Mouse (Mus musculus) intestine, embryonic 16.5 days (tissue): Measurements from ENCODE around the gene Nif3l1. TPM values are rescaled to one million over a fixed set of nuclear protein-coding genes. Genes with fewer than 3 reads are reported as not detected.

Experiments
- ATAC-seq: fragments of 200-750 bp; cut with Nextera tagmentation; 2 replicates; pipeline ENCODE4 v1.8.0; 2017; ENCODE audit warnings: moderate TSS enrichment, moderate library complexity
- H3K27ac ChIP-seq: fragments of 300-500 bp; sonication (generic); 2 replicates; pipeline ENCODE4 v1.5.1; 2014; ENCODE audit warnings: mild to moderate bottlenecking, low read length
- H3K27me3 ChIP-seq: fragments of 300-500 bp; sonication (generic); replicated peaks from 2 replicates; pipeline ENCODE4 v1.6.1; 2014; ENCODE audit warnings: low read length, control low read depth, mixed read lengths; ENCODE audit not compliant: control insufficient read depth, insufficient read depth
- H3K36me3 ChIP-seq: fragments of 300-500 bp; sonication (generic); 2 replicates; pipeline ENCODE4 v1.6.1; 2014; ENCODE audit warnings: low read length, control low read depth; ENCODE audit not compliant: control insufficient read depth, insufficient read depth
- H3K4me1 ChIP-seq: fragments of 300-500 bp; sonication (generic); 2 replicates; pipeline ENCODE4 v1.6.1; 2014; ENCODE audit warnings: low read length, control low read depth, mixed read lengths; ENCODE audit not compliant: control insufficient read depth, insufficient read depth
- H3K4me2 ChIP-seq: fragments of 300-500 bp; sonication (generic); 2 replicates; pipeline ENCODE4 v1.6.1; 2014; ENCODE audit warnings: low read depth, low read length, control low read depth
- H3K4me3 ChIP-seq: fragments of 300-500 bp; sonication (generic); 2 replicates; pipeline ENCODE4 v1.5.1; 2014; ENCODE audit warnings: mild to moderate bottlenecking, low read length
- H3K9ac ChIP-seq: fragments of 300-500 bp; sonication (generic); 2 replicates; pipeline ENCODE4 v1.6.1; 2014; ENCODE audit warnings: low read depth, low read length
- H3K9me3 ChIP-seq: fragments of 300-500 bp; sonication (generic); 2 replicates; pipeline ENCODE4 v1.6.1; 2016; ENCODE audit warnings: low read length, control low read depth; ENCODE audit not compliant: control insufficient read depth
- WGBS: fragments of 180-500 bp; shearing (Covaris S2); extraction: QIAGEN DNeasy Blood & Tissue Kit; methylation state at CpG from one replicate; pipeline ENCODE4 v1.1.7; 2014; 5-methylcytosine and 5-hydroxymethylcytosine counted together
- polyA plus RNA-seq: library from polyadenylated mRNA; unstranded; fragments of >200 nt; fragmentation: Nextera tagmentation; extraction: Ambion mirVana; gene quantifications from 2 replicates; pipeline ENCODE4 v1.2.1, GENCODE M21; 2015

Gene Nif3l1
- polyA plus RNA-seq, 1 experiment from 2014 or later = 37.7 TPM

- H3K27ac ChIP-seq = no peak overlapping the region
- ATAC-seq = no peak
- no peak overlapping the region for H3K4me3 ChIP-seq
- no peaks in the 10 kb centered on the region for H3K27me3 ChIP-seq
- 82% methylated on average over 3 of the region's 3 CpGs for WGBS
- peaks cover 28% of the 10 kb centered on the region; the same call in 1 of the 2 replicates for H3K36me3 ChIP-seq
- H3K9ac ChIP-seq = no peak overlapping the region
- H3K4me1 ChIP-seq = no peaks in the 10 kb centered on the region
- no peaks in the 10 kb centered on the region for H3K9me3 ChIP-seq
- H3K4me2 ChIP-seq = no peak overlapping the region
Observed at GRCm38 (mm10) chr1:58410198-58410588, 34.8 kb upstream of the Nif3l1 start.

- Histone ChIP-seq H3K9ac (no peak overlapping the region), H3K4me1 (no peaks in the 10 kb centered on the region), H3K9me3 (no peaks in the 10 kb centered on the region), H3K36me3 (peaks cover 31% of the 10 kb centered on the region; the same call in 1 of the 2 replicates), H3K27ac (no peak overlapping the region), H3K4me2 (no peak overlapping the region), H3K27me3 (no peaks in the 10 kb centered on the region), H3K4me3 (no peak overlapping the region)
- no peak for ATAC-seq
- 84% methylated on average over 7 of the region's 7 CpGs for WGBS
Observed at GRCm38 (mm10) chr1:58410776-58411175, 34.2 kb upstream of the Nif3l1 start.

GRCm38 (mm10) chr1:58415442-58415841, 29.5 kb upstream of the Nif3l1 start:
- Histone ChIP-seq H3K4me1 (no peaks in the 10 kb centered on the region), H3K36me3 (peaks cover 41% of the 10 kb centered on the region), H3K27ac (no peak overlapping the region), H3K9me3 (no peaks in the 10 kb centered on the region), H3K9ac (no peak overlapping the region), H3K27me3 (no peaks in the 10 kb centered on the region), H3K4me2 (no peak overlapping the region), H3K4me3 (no peak overlapping the region)
- WGBS = 23% methylated on average over 1 of the region's 1 CpGs
- ATAC-seq = no peak

GRCm38 (mm10) chr1:58416048-58416447, 28.9 kb upstream of the Nif3l1 start:
- Histone ChIP-seq H3K4me2 (no peak overlapping the region), H3K36me3 (peaks cover 35% of the 10 kb centered on the region), H3K4me1 (peaks cover 2% of the 10 kb centered on the region; the same call in 1 of the 2 replicates), H3K9me3 (no peaks in the 10 kb centered on the region), H3K9ac (no peak overlapping the region), H3K4me3 (no peak overlapping the region), H3K27ac (no peak overlapping the region), H3K27me3 (no peaks in the 10 kb centered on the region)
- WGBS = 86% methylated on average over 2 of the region's 2 CpGs
- no peak for ATAC-seq

GRCm38 (mm10) chr1:58420032-58420431, 24.9 kb upstream of the Nif3l1 start:
- H3K4me2 ChIP-seq = no peak overlapping the region
- H3K27me3 ChIP-seq = no peaks in the 10 kb centered on the region
- peaks cover 19% of the 10 kb centered on the region for H3K36me3 ChIP-seq
- no peak overlapping the region for H3K4me3 ChIP-seq
- H3K9me3 ChIP-seq = no peaks in the 10 kb centered on the region
- ATAC-seq = no peak
- H3K4me1 ChIP-seq = peaks cover 12% of the 10 kb centered on the region
- H3K27ac ChIP-seq = no peak overlapping the region
- no peak overlapping the region for H3K9ac ChIP-seq
- 76% methylated on average over 10 of the region's 10 CpGs for WGBS

GRCm38 (mm10) chr1:58420961-58421360, 24.0 kb upstream of the Nif3l1 start:
- Histone ChIP-seq H3K4me1 (peaks cover 12% of the 10 kb centered on the region), H3K27me3 (no peaks in the 10 kb centered on the region), H3K36me3 (peaks cover 15% of the 10 kb centered on the region), H3K27ac (no peak overlapping the region), H3K9ac (no peak overlapping the region), H3K9me3 (no peaks in the 10 kb centered on the region), H3K4me3 (no peak overlapping the region), H3K4me2 (peak overlapping the region; percentile 19; the same call in 1 of the 2 replicates)
- no peak for ATAC-seq
- WGBS = 33% methylated on average over 7 of the region's 7 CpGs

- Histone ChIP-seq H3K27me3 (no peaks in the 10 kb centered on the region), H3K9me3 (no peaks in the 10 kb centered on the region), H3K9ac (peak overlapping the region; percentile 100), H3K4me1 (peaks cover 12% of the 10 kb centered on the region), H3K36me3 (peaks cover 12% of the 10 kb centered on the region), H3K4me3 (peak overlapping the region; percentile 100), H3K27ac (peak overlapping the region; percentile 99), H3K4me2 (peak overlapping the region; percentile 63)
- WGBS = 5% methylated on average over 13 of the region's 13 CpGs
- peak; percentile 62 for ATAC-seq
Observed at GRCm38 (mm10) chr1:58422879-58423278, 22.1 kb upstream of the Nif3l1 start.

- H3K27me3 ChIP-seq = no peaks in the 10 kb centered on the region
- H3K4me3 ChIP-seq = peak within 1 kb of the TSS; percentile 100
- H3K4me1 ChIP-seq = peaks cover 12% of the 10 kb centered on the region
- H3K36me3 ChIP-seq = peaks cover 6% of the 10 kb centered on the region
- WGBS = under 1% methylated on average over 79 of the region's 79 CpGs
- ATAC-seq = peak; percentile 96
- H3K9ac ChIP-seq = peak within 1 kb of the TSS; percentile 100
- H3K27ac ChIP-seq = peak within 1 kb of the TSS; percentile 99
- H3K4me2 ChIP-seq = peak within 1 kb of the TSS; percentile 63
- no peaks in the 10 kb centered on the region for H3K9me3 ChIP-seq
Observed at GRCm38 (mm10) chr1:58423371-58424248, 21.3 kb upstream of the Nif3l1 start, which contains the start of gene Clk1. Gene Clk1, minus strand, starts transcription at chr1:58424066.

GRCm38 (mm10) chr1:58424551-58424950, 20.4 kb upstream of the Nif3l1 start:
- H3K27me3 ChIP-seq = no peaks in the 10 kb centered on the region
- no peak overlapping the region for H3K27ac ChIP-seq
- H3K4me3 ChIP-seq = no peak overlapping the region
- ATAC-seq = no peak
- H3K9ac ChIP-seq = no peak overlapping the region
- 89% methylated on average over 3 of the region's 3 CpGs for WGBS
- peaks cover 4% of the 10 kb centered on the region; the same call in 1 of the 2 replicates for H3K36me3 ChIP-seq
- peaks cover 12% of the 10 kb centered on the region for H3K4me1 ChIP-seq
- no peaks in the 10 kb centered on the region for H3K9me3 ChIP-seq
- no peak overlapping the region for H3K4me2 ChIP-seq
